Mouse (Mus musculus) erythroblast, embryonic 14.5 days (primary cell): ENCODE results near the gene Itgb1bp1.

Source experiments
- GATA1 ChIP-seq: IDR thresholded peaks from 2 replicates; pipeline ENCODE4 v1.6.1; 2012; ENCODE audit warnings: low read length, inconsistent platforms, mixed read lengths
- TAL1 ChIP-seq: IDR thresholded peaks from 3 replicates; pipeline ENCODE4 v1.6.1; 2012; ENCODE audit warnings: low read length, inconsistent platforms, mixed read lengths

DNA sequence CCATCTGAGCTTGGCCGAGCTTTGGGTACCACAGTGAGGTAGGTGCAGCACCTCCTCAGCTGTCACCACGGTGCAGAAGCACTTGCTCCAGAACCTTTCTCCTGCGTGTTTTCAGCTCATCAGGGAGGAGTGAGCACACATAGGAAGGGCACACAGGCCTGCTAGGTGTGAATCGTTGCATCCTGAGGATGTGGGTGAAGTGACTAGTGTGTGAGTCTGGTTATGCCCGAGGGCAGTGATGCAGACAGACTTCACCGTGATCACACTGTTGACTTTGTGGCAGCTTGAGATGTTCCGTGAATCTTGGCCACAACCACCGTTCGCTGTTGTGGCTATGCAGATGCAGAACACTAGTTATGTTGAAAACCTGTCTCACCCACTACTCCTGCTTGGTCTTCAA is 59.8 kb downstream of the Itgb1bp1 start:
- no peak for TF ChIP-seq TAL1
- TF ChIP-seq GATA1: no peak
